Comparison of ENCODE assay signal across 27 mouse cellular contexts in genomic region chr8:121865356-121865755, GRCm38 (mm10). TPM values are rescaled to one million over a fixed set of nuclear protein-coding genes. Genes with fewer than 3 reads are reported as not detected.
DNase-seq lines count a peak whose midpoint lies in the region; ATAC-seq lines count a peak whose summit lies in the region.
"Had no signal": no experiment of that assay in that cellular context is flagged by ENCODE, and none has a peak within 500 bp of the region (broad histone marks: within the 10 kb centered on the region; RNA-seq: fewer than 3 reads in every experiment).

No protein-coding gene starts in this region.

- DNase-seq in NIH3T3 (ENCODE audit: low read depth): peak; percentile 29
- DNase-seq in embryo, embryonic 10.5 days (ENCODE audit: low spot score): peak; percentile 55
- peak; percentile 75 for DNase-seq in forelimb bud, embryonic 11.5 days (ENCODE audit: low read depth, low spot score)
- no peak for DNase-seq in midbrain, embryonic 10.5 days (ENCODE audit: low spot score)
- no peak for DNase-seq in adrenal gland, postnatal 14 days
- no peak for DNase-seq in forebrain, embryonic 11.5 days (ENCODE audit: low spot score)
- DNase-seq in right cerebral cortex, postnatal 14 days: no peak
- DNase-seq: adrenal gland, adult 2 months; B cell, adult 2 months; cerebellum, adult 8-10 months; cerebellum, postnatal 36 days; heart, postnatal 14 days; kidney, postnatal 14 days; lung, adult 2 months; retina, postnatal 1 day; right cerebral cortex, postnatal 25 days; thymus, postnatal 14 days had no signal

- WGBS in limb, embryonic 12.5 days: 34% methylated on average over 8 of the region's 8 CpGs
- 84% methylated on average over 8 of the region's 8 CpGs for WGBS in midbrain, embryonic 10.5 days
- WGBS in forebrain, embryonic 11.5 days: 80% methylated on average over 8 of the region's 8 CpGs

- no peak overlapping the region for H3K9ac ChIP-seq in limb, embryonic 12.5 days (replicated peaks)
- no peak overlapping the region for H3K9ac ChIP-seq in forebrain, embryonic 11.5 days (ENCODE audit: low read length)
- H3K9ac ChIP-seq: embryonic facial prominence, embryonic 12.5 days; intestine, embryonic 15.5 days; limb, embryonic 15.5 days; liver, embryonic 14.5 days; midbrain, embryonic 13.5 days had no signal

- no peak for ATAC-seq in limb, embryonic 12.5 days (ENCODE audit: insufficient number of reproducible peaks, insufficient read depth, low FRiP score, low TSS enrichment, low read depth)
- no peak for ATAC-seq in forebrain, embryonic 11.5 days (replicated peaks; ENCODE audit: low FRiP score)
- ATAC-seq: activated CD4-positive, CD25-positive, alpha-beta regulatory T cell, adult 4 months; forebrain, embryonic 16.5 days; hindbrain, embryonic 16.5 days; intestine, embryonic 15.5 days; midbrain, embryonic 13.5 days had no signal

- no peaks in the 10 kb centered on the region for H3K36me3 ChIP-seq in limb, embryonic 12.5 days
- H3K36me3 ChIP-seq in midbrain, embryonic 10.5 days: no peaks in the 10 kb centered on the region
- no peaks in the 10 kb centered on the region for H3K36me3 ChIP-seq in forebrain, embryonic 11.5 days (ENCODE audit: control insufficient read depth, insufficient read depth, low read length)
- H3K36me3 ChIP-seq: embryonic facial prominence, embryonic 12.5 days; forebrain, embryonic 10.5 days; intestine, embryonic 15.5 days; limb, embryonic 15.5 days; midbrain, embryonic 13.5 days had no signal

- H3K4me3 ChIP-seq in limb, embryonic 12.5 days (replicated peaks): no peak overlapping the region
- H3K4me3 ChIP-seq in midbrain, embryonic 10.5 days: no peak overlapping the region
- H3K4me3 ChIP-seq in forebrain, embryonic 11.5 days (ENCODE audit: low read depth, low read length): no peak overlapping the region
- H3K4me3 ChIP-seq: embryonic facial prominence, embryonic 12.5 days; forebrain, embryonic 10.5 days; intestine, embryonic 15.5 days; limb, embryonic 15.5 days; midbrain, embryonic 13.5 days had no signal

- H3K4me2 ChIP-seq in limb, embryonic 12.5 days: no peak overlapping the region
- no peak overlapping the region for H3K4me2 ChIP-seq in forebrain, embryonic 11.5 days (ENCODE audit: low read depth, low read length, severe bottlenecking)
- H3K4me2 ChIP-seq: embryonic facial prominence, embryonic 12.5 days; intestine, embryonic 15.5 days; limb, embryonic 15.5 days; midbrain, embryonic 13.5 days had no signal

- H3K4me1 ChIP-seq in limb, embryonic 12.5 days (replicated peaks): peaks cover 19% of the 10 kb centered on the region; the same call in 1 of the 2 replicates
- peaks cover 14% of the 10 kb centered on the region; the same call in 1 of the 2 replicates for H3K4me1 ChIP-seq in midbrain, embryonic 10.5 days
- no peaks in the 10 kb centered on the region for H3K4me1 ChIP-seq in forebrain, embryonic 11.5 days (replicated peaks; ENCODE audit: control insufficient read depth, insufficient read depth, low read length)
- H3K4me1 ChIP-seq: intestine, embryonic 15.5 days; midbrain, embryonic 13.5 days had no signal

- H3K27me3 ChIP-seq in limb, embryonic 12.5 days: peaks cover 5% of the 10 kb centered on the region; the same call in 1 of the 2 replicates
- no peaks in the 10 kb centered on the region for H3K27me3 ChIP-seq in midbrain, embryonic 10.5 days (ENCODE audit: low read depth, poor library complexity, severe bottlenecking)
- no peaks in the 10 kb centered on the region for H3K27me3 ChIP-seq in forebrain, embryonic 11.5 days (ENCODE audit: control insufficient read depth, insufficient read depth, low read length)
- H3K27me3 ChIP-seq: embryonic facial prominence, embryonic 12.5 days; intestine, embryonic 15.5 days; limb, embryonic 15.5 days; midbrain, embryonic 13.5 days had no signal

- H3K9me3 ChIP-seq in limb, embryonic 12.5 days: no peaks in the 10 kb centered on the region
- no peaks in the 10 kb centered on the region for H3K9me3 ChIP-seq in midbrain, embryonic 10.5 days (replicated peaks)
- H3K9me3 ChIP-seq in forebrain, embryonic 11.5 days (ENCODE audit: control insufficient read depth, low read length): no peaks in the 10 kb centered on the region
- H3K9me3 ChIP-seq: embryonic facial prominence, embryonic 12.5 days; forebrain, embryonic 10.5 days; intestine, embryonic 15.5 days; limb, embryonic 15.5 days; midbrain, embryonic 13.5 days had no signal

- 0 out of 2 replicates have a peak overlapping the region, but pooled peaks have one; percentile 50 for H3K27ac ChIP-seq in limb, embryonic 12.5 days
- H3K27ac ChIP-seq in midbrain, embryonic 10.5 days (replicated peaks): no peak overlapping the region
- no peak overlapping the region for H3K27ac ChIP-seq in forebrain, embryonic 11.5 days (ENCODE audit: low read depth, low read length)
- H3K27ac ChIP-seq: embryonic facial prominence, embryonic 12.5 days; forebrain, embryonic 10.5 days; intestine, embryonic 15.5 days; limb, embryonic 15.5 days; liver, embryonic 14.5 days; midbrain, embryonic 13.5 days had no signal

RNA-seq across cellular contexts. Expression of gene Klhdc4, which starts 36.0 kb away (rescaled TPM):
- 49.5 and 49.9 TPM in 2 replicates for polyA plus RNA-seq in limb, embryonic 12.5 days (2016; fragmentation: Nextera tagmentation; extraction: Ambion mirVana)
- polyA plus RNA-seq in midbrain, embryonic 10.5 days (2016; fragmentation: Nextera tagmentation; extraction: Ambion mirVana): 62.1 and 64.1 TPM in 2 replicates
- total RNA-seq in adrenal gland, postnatal 14 days (2021): 20.4 and 22.3 TPM in 2 replicates
- polyA plus RNA-seq in forebrain, embryonic 11.5 days (2014; fragmentation: Nextera tagmentation; extraction: Ambion mirVana): 55.4 and 59.8 TPM in 2 replicates

RNA-seq across cellular contexts. Expression of gene Slc7a5, which starts 42.1 kb away (rescaled TPM):
- 13.4 and 18.2 TPM in 2 replicates for polyA plus RNA-seq in limb, embryonic 12.5 days (2016; fragmentation: Nextera tagmentation; extraction: Ambion mirVana)
- 29.3 and 32.7 TPM in 2 replicates for polyA plus RNA-seq in midbrain, embryonic 10.5 days (2016; fragmentation: Nextera tagmentation; extraction: Ambion mirVana)
- 41.4 and 46.8 TPM in 2 replicates for total RNA-seq in adrenal gland, postnatal 14 days (2021)
- polyA plus RNA-seq in forebrain, embryonic 11.5 days (2014; fragmentation: Nextera tagmentation; extraction: Ambion mirVana): 37.1 and 43.0 TPM in 2 replicates

Comparison
In these comparisons a context has a peak if more than half of its experiments do, and no peak if none do; other contexts are left out.
1. DNase-seq: peak in NIH3T3 (single experiment), embryo, embryonic 10.5 days (single experiment) and forelimb bud, embryonic 11.5 days (single experiment); none in midbrain, embryonic 10.5 days (single experiment), adrenal gland, postnatal 14 days (single experiment), forebrain, embryonic 11.5 days (single experiment) and right cerebral cortex, postnatal 14 days (single experiment).